Mouse (Mus musculus): ENCODE data around the gene Tmem138. TPM values are rescaled to one million over a fixed set of nuclear protein-coding genes. Genes with fewer than 3 reads are reported as not detected.

The Tmem138 gene
- total and polyA plus RNA-seq, 3 experiments: 11.9 to 25.2 TPM; not detected in 1

DNA sequence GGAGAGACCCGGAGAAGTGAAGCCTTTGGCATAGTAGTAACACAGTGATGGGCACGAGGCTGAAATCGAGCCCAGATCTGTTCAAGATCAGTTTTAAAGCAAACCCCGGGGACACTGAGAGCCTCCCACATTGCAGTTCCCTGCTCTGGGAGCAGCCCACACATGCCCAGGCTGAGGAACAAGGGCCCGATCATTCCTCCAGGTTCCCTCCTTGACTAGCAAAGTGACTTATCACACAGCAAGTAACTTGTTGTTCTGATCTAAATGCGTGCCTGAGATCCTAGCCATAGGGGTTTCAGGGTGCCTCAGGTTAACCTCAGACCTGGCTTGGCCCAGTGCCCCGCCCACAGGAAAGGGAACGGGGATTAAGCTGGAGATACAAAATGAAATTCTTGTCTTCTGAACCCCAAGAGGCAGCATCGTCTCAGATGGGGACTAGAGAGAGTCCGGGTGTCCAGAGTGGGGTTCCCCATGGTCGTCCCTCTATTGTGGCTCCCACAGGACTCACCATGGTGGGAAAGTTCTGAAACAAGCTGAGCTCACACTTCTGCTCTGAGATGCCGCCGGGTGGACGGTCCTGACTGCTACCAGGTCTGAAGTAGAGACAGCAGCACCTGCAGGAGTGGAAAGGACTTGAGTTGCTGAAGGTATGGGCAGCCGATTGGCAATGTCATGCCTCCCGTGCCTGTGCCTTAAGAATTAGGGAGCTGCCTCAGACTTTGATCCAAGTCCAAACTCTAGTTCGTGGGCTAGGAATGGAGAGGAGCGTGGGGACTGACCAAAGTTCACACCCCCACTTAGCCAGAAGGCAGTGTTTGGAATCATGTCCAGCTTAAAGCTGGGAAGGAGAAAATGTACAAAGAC is 26.7 kb upstream of the Tmem138 start:
- Histone ChIP-seq H3K27ac (ENCODE audit: control insufficient read depth, low read depth, low read length) (peak overlapping the region; percentile 84), H3K9ac (ENCODE audit: control insufficient read depth, low read depth, low read length, poor library complexity, severe bottlenecking) (peak overlapping the region; percentile 85), H3K9me3 (replicated peaks; ENCODE audit: insufficient read depth, low read length) (no peaks in the 10 kb centered on the region), H3K4me3 (ENCODE audit: control insufficient read depth in 1 of 2, insufficient read depth in 1 of 2, low read depth in 2 of 2, low read length in 2 of 2) (peak overlapping the region; percentile 70), H3K4me1 (ENCODE audit: control insufficient read depth in 1 of 2, insufficient read depth in 2 of 2, low read length in 2 of 2) (peaks cover 8 to 19% of the 10 kb centered on the region in 2 experiments), H3K27me3 (ENCODE audit: control insufficient read depth in 1 of 2, insufficient read depth in 2 of 2, low read length in 2 of 2) (no peaks in the 10 kb centered on the region), H3K79me2 (ENCODE audit: control insufficient read depth, insufficient read depth, low read length, poor library complexity) (peaks cover 31% of the 10 kb centered on the region), H3K36me3 (ENCODE audit: control insufficient read depth in 1 of 2, insufficient read depth in 2 of 2, low read length in 2 of 2) (peaks cover 10 to 22% of the 10 kb centered on the region in 2 experiments)
- TF ChIP-seq ZKSCAN1 (IDR thresholded peaks at IDR 0.05; ENCODE audit: low read depth, low read length) (no peak), USF1 (IDR thresholded peaks at IDR 0.05; ENCODE audit: low read depth, low read length) (no peak), HCFC1 (IDR thresholded peaks at IDR 0.05; ENCODE audit: low read depth, low read length) (no peak), TCF12 (IDR thresholded peaks at IDR 0.05; ENCODE audit: low read depth, low read length) (peak; percentile 39; the same call in 1 of the 2 replicates), MXI1 (IDR thresholded peaks at IDR 0.05; ENCODE audit: low read depth, low read length) (peak; percentile 26), POLR2A (IDR thresholded peaks at IDR 0.05; ENCODE audit: control insufficient read depth in 1 of 2, insufficient read depth in 1 of 2, low read depth in 1 of 2, low read length in 2 of 2, poor library complexity in 1 of 2) (peak; percentile 13 to 49; a peak in 1 of 4 replicates), SIN3A (IDR thresholded peaks at IDR 0.05; ENCODE audit: low read length) (peak; percentile 13; the same call in 1 of the 2 replicates), NRF1 (IDR thresholded peaks at IDR 0.05; ENCODE audit: insufficient read depth, low read depth, low read length, poor library complexity, severe bottlenecking) (no peak), NELFE (IDR thresholded peaks at IDR 0.05; ENCODE audit: low read depth, low read length) (peak; percentile 12; the same call in 1 of the 2 replicates), ZMIZ1 (IDR thresholded peaks at IDR 0.05; ENCODE audit: low read depth, low read length) (no peak), GABPA (IDR thresholded peaks at IDR 0.05; ENCODE audit: low read depth, low read length) (no peak), CHD2 (IDR thresholded peaks at IDR 0.05; ENCODE audit: low read length) (no peak), TBP (IDR thresholded peaks at IDR 0.05; ENCODE audit: low read depth, low read length) (peak; percentile 53; the same call in 1 of the 2 replicates), SMC3 (IDR thresholded peaks at IDR 0.05; ENCODE audit: low read depth, low read length) (no peak)
- peak; percentile 71 for DNase-seq (ENCODE audit: low read depth, low spot score)

- peak overlapping the region; percentile 84 for H3K27ac ChIP-seq (ENCODE audit: control insufficient read depth, low read depth, low read length)
- H3K79me2 ChIP-seq (ENCODE audit: control insufficient read depth, insufficient read depth, low read length, poor library complexity): peaks cover 23% of the 10 kb centered on the region
- H3K36me3 ChIP-seq (ENCODE audit: control insufficient read depth in 1 of 2, insufficient read depth in 2 of 2, low read length in 2 of 2): peaks cover 4 to 22% of the 10 kb centered on the region in 2 experiments
- H3K9ac ChIP-seq (ENCODE audit: control insufficient read depth, low read depth, low read length, poor library complexity, severe bottlenecking): peak overlapping the region; percentile 85
- H3K4me1 ChIP-seq (ENCODE audit: control insufficient read depth in 1 of 2, insufficient read depth in 2 of 2, low read length in 2 of 2): peaks cover 8 to 19% of the 10 kb centered on the region in 2 experiments
- no peaks in the 10 kb centered on the region for H3K9me3 ChIP-seq (replicated peaks; ENCODE audit: insufficient read depth, low read length)
- DNase-seq (ENCODE audit: low read depth, low spot score): peak; percentile 94
- no peaks in the 10 kb centered on the region for H3K27me3 ChIP-seq (ENCODE audit: control insufficient read depth in 1 of 2, insufficient read depth in 2 of 2, low read length in 2 of 2)
- H3K4me3 ChIP-seq (ENCODE audit: control insufficient read depth in 1 of 2, insufficient read depth in 1 of 2, low read depth in 2 of 2, low read length in 2 of 2): peak overlapping the region; percentile 55 to 59
- TF ChIP-seq MAFK (IDR thresholded peaks at IDR 0.05; ENCODE audit: borderline replicate concordance, low read depth, low read length): no peak
- TF ChIP-seq USF1 (IDR thresholded peaks at IDR 0.05; ENCODE audit: low read depth, low read length): no peak
- TF ChIP-seq TCF12 (IDR thresholded peaks at IDR 0.05; ENCODE audit: low read depth, low read length): no peak; the same call in 1 of the 2 replicates
- peak; percentile 75 for TF ChIP-seq RAD21 (IDR thresholded peaks at IDR 0.05; ENCODE audit: low read depth, low read length)
- TF ChIP-seq HCFC1 (IDR thresholded peaks at IDR 0.05; ENCODE audit: low read depth, low read length): peak; percentile 77
- no peak; the same call in 1 of the 2 replicates for TF ChIP-seq MAX (IDR thresholded peaks at IDR 0.05; ENCODE audit: low read length)
- peak; percentile 80 for TF ChIP-seq SIN3A (IDR thresholded peaks at IDR 0.05; ENCODE audit: low read length)
- peak; percentile 84 for TF ChIP-seq ELF1 (IDR thresholded peaks at IDR 0.05; ENCODE audit: low read depth, low read length)
- no peak for TF ChIP-seq USF2 (IDR thresholded peaks at IDR 0.05; ENCODE audit: borderline replicate concordance in 1 of 2, insufficient read depth in 1 of 2, low read depth in 1 of 2, low read length in 2 of 2)
- peak; percentile 82 for TF ChIP-seq ZNF384 (IDR thresholded peaks at IDR 0.05; ENCODE audit: low read depth, low read length)
- peak; percentile 59; the same call in 1 of the 2 replicates for TF ChIP-seq ETS1 (IDR thresholded peaks at IDR 0.05; ENCODE audit: low read depth, low read length)
- peak in 1 of 2 experiments; percentile 56; a peak in 2 of 4 replicates for TF ChIP-seq POLR2A (IDR thresholded peaks at IDR 0.05; ENCODE audit: control insufficient read depth in 1 of 2, insufficient read depth in 1 of 2, low read depth in 1 of 2, low read length in 2 of 2, poor library complexity in 1 of 2)
- TF ChIP-seq MYB (IDR thresholded peaks at IDR 0.05; ENCODE audit: low read depth, low read length): no peak
- TF ChIP-seq TBP (IDR thresholded peaks at IDR 0.05; ENCODE audit: low read depth, low read length): peak; percentile 59
- no peak for TF ChIP-seq POLR2AphosphoS2 (IDR thresholded peaks at IDR 0.05; ENCODE audit: low read length)
- TF ChIP-seq GABPA (IDR thresholded peaks at IDR 0.05; ENCODE audit: low read depth, low read length): no peak
- TF ChIP-seq CTCF (IDR thresholded peaks at IDR 0.05 in 2 of 3, conservative IDR thresholded peaks at IDR 0.05 in 1 of 3; ENCODE audit: control insufficient read depth in 1 of 3, insufficient read depth in 1 of 3, low read depth in 2 of 3, low read length in 3 of 3, poor library complexity in 1 of 3, severe bottlenecking in 1 of 3): peak; percentile 92 to 95 (median 92)
- no peak; the same call in 1 of the 2 replicates for TF ChIP-seq KAT2A (conservative IDR thresholded peaks at IDR 0.05; ENCODE audit: low read depth, low read length)
- no peak for TF ChIP-seq MEF2A (IDR thresholded peaks at IDR 0.05; ENCODE audit: extremely low read depth, insufficient replicate concordance, low read depth, low read length, poor library complexity, severe bottlenecking)
- no peak for TF ChIP-seq TAL1 (IDR thresholded peaks at IDR 0.05; ENCODE audit: low read length)
These were observed 25.6 kb upstream of the Tmem138 start for GRCm38 (mm10) chr19:10602787-10603186.
